Mouse (Mus musculus) cerebellum, postnatal 10 days (tissue): ENCODE results near the gene Stag3.

Experiments used
- DNase-seq, 2 experiments: peaks; one replicate each; pipeline ENCODE4 v3.0.0; 2021; ENCODE audit warnings: mixed read lengths in 2 of 2

The Stag3 gene

DNA sequence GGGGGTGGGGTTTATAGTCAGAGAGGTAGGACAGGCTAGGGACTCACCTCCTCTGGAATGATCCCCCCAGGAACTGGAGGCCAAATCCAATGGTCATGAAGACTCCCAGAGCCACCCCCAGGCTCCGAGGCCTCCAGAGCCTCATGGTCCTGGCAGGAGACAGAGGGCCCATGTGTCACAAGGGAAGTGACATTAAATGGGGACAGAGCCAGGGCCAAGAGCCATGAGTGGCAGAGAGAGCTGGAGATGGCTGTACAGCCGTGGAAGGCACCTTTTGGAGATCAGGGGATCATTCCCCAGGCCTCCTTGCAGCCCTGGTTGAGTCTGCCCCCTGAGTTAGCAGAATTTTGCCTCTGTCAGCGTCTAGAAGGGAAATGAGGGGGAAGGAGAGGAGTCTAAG, 8.8 kb upstream of the Stag3 start:
- DNase-seq: no peak

- DNase-seq: no peak
Measured at GRCm38 (mm10) chr5:138272409-138272923, 7.6 kb upstream of the Stag3 start, which contains the start of gene Gal3st4. Gal3st4 (minus strand) TSS chr5:138272840.

- no peak for DNase-seq
Measured at GRCm38 (mm10) chr5:138274186-138274585, 5.9 kb upstream of the Stag3 start.

DNA sequence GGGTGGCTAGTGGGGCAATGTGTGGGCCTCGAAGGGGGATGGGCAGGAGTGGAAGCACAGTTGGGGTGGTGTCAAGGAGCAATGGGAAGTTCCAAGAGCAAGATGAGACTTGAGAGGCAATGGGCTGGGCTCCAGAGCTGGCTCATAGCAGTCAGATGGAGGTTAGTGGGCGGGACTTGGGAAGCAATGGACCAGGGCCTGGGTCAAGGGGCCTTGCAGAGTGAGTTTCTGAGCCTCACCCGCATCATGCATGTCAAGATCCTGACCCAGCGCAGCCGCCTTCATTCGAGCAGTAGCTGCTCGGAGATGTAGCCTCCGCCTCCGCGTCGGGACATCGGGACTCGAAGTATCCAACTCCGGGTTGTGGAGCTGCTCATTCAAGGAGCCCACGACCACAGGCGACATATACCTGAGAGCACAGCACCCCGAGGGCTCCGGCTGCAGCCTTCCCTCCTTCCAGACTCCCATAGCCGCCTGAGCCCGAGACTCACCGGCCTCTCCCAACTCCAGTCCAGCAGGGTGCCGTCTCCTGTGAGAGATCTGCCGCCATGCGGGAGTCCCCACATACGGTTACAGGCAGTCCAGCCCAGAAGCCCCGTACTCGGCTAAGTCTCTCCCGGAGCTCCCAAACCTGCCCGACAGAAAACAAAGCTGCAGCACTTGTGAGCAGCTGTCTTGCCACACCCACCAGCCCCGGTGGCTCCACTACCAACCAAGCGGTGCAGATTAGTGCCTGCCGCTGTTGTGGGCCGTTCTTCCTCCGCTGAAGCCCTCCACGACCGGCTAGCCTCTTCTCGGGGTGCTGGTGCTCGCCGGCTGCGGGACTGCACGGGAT, 4.6 kb upstream of the Stag3 start:
- no peak for DNase-seq

DNA sequence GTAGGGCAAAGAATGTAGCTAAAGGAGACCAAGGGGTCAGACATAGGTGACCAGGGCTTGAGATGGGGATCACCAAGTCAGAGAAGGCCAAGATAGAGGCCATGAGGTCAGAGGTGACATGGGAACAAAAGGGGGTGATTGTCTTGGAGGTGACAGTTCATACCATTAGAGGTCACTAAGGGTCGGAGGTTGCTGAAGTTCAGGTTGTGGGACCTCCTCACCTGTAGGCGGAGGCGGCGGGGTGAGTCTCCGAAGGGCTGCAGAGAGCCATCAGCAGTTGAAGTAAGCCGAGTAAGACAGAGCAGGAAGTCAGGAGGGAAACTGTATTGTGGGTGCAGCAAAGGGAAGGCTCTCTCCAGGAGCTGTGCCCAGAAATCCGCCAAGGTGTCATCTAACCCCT, 2.0 kb upstream of the Stag3 start:
- no peak for DNase-seq

GRCm38 (mm10) chr5:138280425-138280768, 357 bp downstream of the Stag3 start:
- DNase-seq: no peak

DNA sequence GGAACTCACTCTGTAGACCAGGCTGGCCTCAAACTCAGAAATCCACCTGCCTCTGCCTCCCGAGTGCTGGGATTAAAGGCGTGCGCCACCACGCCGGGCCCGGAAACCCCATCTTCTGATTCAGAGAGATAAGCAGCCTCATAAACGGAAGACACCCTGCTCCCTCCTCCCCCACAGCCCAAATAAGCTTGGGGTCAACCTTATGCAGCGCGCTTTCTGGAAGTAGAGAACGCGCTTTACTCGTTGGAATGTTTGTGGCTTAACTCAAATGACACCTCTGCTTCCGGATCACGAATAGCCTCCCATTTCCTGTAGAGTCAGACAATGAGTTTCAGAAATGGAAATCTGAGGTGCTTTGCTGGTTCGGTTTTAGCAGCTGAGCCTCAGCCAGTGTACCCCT, 789 bp downstream of the Stag3 start:
- DNase-seq: no peak

DNA sequence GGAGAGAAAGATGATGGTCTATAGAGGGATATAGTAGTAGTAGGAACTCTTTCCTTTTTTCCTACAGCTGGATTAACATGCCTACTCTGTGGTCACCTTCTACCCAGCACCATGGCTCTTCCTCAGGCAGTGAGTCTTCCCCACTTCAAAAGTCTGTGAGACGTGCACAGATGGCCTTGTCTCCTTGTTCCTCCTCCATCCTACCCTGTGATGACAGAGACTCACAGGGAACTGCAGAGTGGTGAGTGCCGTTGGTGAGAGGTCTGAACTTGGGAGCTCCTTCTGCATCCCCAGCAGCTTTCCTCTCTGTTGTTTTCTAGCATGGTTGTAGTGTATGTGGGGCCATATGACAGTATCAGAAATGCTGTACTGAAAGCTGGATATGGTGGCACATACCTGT, 1.8 kb downstream of the Stag3 start:
- no peak for DNase-seq

DNA sequence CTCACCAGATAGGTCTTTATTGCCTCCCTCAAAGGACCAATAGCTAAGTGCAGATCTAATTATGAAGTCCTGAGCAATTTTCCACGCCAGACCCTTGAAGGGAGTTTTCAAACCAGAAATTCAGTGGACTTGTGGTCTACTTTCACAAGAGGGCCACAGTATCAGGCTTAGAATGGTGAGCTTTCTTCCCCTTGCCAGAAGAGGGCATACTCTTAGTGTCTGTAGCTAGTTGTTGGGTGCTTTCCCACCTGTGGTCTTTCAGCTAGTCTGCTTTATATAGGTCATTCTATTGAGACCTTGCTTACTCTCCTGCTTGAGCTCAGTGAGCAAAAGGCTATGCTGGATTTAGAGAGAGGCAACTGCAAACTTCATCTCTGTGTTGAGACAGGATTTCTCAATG, 3.5 kb downstream of the Stag3 start:
- DNase-seq: no peak

GRCm38 (mm10) chr5:138287861-138288260, 7.8 kb downstream of the Stag3 start:
- DNase-seq: no peak

- no peak for DNase-seq
Measured at GRCm38 (mm10) chr5:138291638-138292037, 11.6 kb downstream of the Stag3 start.

DNA sequence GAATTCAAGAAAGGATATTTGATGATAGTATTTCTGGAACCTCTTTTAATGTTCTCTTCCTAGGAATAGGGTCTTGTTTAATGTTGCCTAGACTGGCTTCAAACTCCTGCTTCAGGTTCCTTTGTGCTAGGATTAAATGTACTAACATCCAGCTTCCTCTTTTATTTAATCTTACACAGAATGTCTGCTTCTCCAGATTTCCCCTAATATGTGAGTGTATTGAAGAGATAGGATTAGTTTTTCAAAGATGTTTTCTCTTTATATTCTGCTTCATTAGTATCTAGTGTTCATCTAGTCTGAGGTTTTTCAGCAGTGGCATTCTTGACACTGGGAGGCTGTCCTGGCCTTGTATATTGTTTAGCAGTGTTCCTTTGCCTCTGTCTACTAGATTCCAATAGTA, 14.1 kb downstream of the Stag3 start:
- no peak for DNase-seq

DNA sequence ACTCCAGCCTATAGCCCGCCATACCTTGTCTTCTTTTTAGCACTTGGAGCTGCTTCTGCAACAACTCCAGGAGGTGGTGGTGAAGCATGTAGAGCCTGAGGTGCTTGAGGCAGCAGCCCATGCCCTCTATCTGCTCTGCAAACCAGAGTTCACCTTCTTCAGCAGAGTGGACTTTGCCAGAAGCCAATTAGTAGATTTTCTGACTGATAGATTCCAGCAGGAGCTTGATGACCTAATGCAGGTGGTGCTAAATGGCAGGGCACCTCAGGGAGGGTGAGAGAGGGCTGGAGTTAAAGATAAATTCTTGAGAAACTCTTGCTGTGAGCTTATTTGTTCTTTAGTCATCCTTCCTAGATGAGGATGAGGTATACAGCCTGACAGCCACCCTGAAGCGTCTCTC, 19.6 kb downstream of the Stag3 start:
- no peak for DNase-seq

- no peak for DNase-seq
Measured at GRCm38 (mm10) chr5:138312795-138313194, 32.8 kb downstream of the Stag3 start.

GRCm38 (mm10) chr5:138341661-138342060, 61.6 kb downstream of the Stag3 start, which contains the start of gene Pvrig:
Pvrig (plus strand) TSS chr5:138341961.
- DNase-seq: no peak

GRCm38 (mm10) chr5:138343216-138343615, 63.2 kb downstream of the Stag3 start:
- no peak for DNase-seq
